Mouse (Mus musculus) cerebellum, adult 2 months (tissue): ENCODE results near the gene Ifitm6.

Experiments
- CTCF ChIP-seq: fragments of 200-500 bp; IDR thresholded peaks from 2 replicates; pipeline ENCODE4 v1.5.1; 2011; ENCODE audit warnings: low read depth, mild to moderate bottlenecking, control low read depth, low read length, moderate library complexity, borderline replicate concordance; ENCODE audit not compliant: insufficient read depth
- POLR2A ChIP-seq: fragments of 200-500 bp; IDR thresholded peaks from 2 replicates; pipeline ENCODE4 v1.6.1; 2011; ENCODE audit warnings: low read length, control low read depth, borderline replicate concordance; ENCODE audit not compliant: insufficient read depth

GRCm38 (mm10) chr7:141024865-141025838, 7.4 kb upstream of the Ifitm6 start:
- TF ChIP-seq CTCF (no peak), POLR2A (no peak)
